Mouse (Mus musculus) testis, adult 2 months (tissue): ENCODE results near the gene Gm42420. TPM values are rescaled to one million over a fixed set of nuclear protein-coding genes. Genes with fewer than 3 reads are reported as not detected.

ENCODE experiments used
- H3K27ac ChIP-seq: fragments of 200-500 bp; 2 replicates; pipeline ENCODE4 v1.5.1; 2012; ENCODE audit warnings: low read depth, low read length; ENCODE audit not compliant: control insufficient read depth, insufficient read depth
- H3K27me3 ChIP-seq: fragments of 200-500 bp; 2 replicates; pipeline ENCODE4 v1.6.1; 2012; ENCODE audit warnings: mild to moderate bottlenecking, low read length, moderate library complexity; ENCODE audit not compliant: control insufficient read depth, insufficient read depth
- H3K36me3 ChIP-seq: fragments of 200-500 bp; 2 replicates; pipeline ENCODE4 v1.6.1; 2012; ENCODE audit warnings: mild to moderate bottlenecking, low read length; ENCODE audit not compliant: control insufficient read depth, insufficient read depth
- H3K4me1 ChIP-seq: fragments of 200-500 bp; 2 replicates; pipeline ENCODE4 v1.6.1; 2012; ENCODE audit warnings: low read length; ENCODE audit not compliant: control insufficient read depth, insufficient read depth
- H3K4me3 ChIP-seq: fragments of 200-500 bp; 2 replicates; pipeline ENCODE4 v1.5.1; 2012; ENCODE audit warnings: low read depth, mild to moderate bottlenecking, low read length, moderate library complexity, mixed read lengths; ENCODE audit not compliant: control insufficient read depth
- CTCF ChIP-seq: fragments of 200-500 bp; IDR thresholded peaks from 2 replicates; pipeline ENCODE4 v1.5.1; 2012; ENCODE audit warnings: low read depth, mild to moderate bottlenecking, inconsistent platforms, low read length, moderate library complexity; ENCODE audit not compliant: control insufficient read depth, insufficient read depth, insufficient replicate concordance
- POLR2A ChIP-seq: fragments of 200-500 bp; IDR thresholded peaks from 2 replicates; pipeline ENCODE4 v1.6.1; 2012; ENCODE audit warnings: low read depth, mild to moderate bottlenecking, inconsistent platforms, low read length, moderate library complexity; ENCODE audit not compliant: control insufficient read depth
- polyA plus RNA-seq: library from polyadenylated mRNA; depleted of rRNA; stranded (reverse); fragments of >200 nt; gene quantifications from 2 replicates; pipeline ENCODE4 v1.2.3, GENCODE M21; 2012

Gene Gm42420
- polyA plus RNA-seq, 1 experiment: 1.0 TPM

DNA sequence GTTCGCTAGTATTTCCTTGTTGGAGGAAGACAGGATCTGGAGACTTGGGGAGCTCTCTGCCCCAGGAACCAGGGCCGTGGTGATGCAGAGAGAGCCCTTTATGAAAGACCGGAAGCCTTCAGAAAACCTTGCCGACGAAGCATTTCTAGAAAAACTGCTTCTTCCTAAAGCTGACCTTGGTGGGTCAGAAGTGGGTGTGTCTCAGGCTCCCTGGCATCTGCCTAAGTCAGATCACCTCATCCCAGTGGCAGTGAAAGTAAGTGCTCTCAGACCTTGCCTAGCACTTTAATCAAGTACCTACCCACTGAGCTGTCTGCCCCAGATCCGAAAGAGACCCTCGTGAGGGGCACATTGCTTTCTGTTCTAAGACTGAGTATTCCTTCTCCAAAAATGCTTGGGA lies 10.6 kb upstream of the Gm42420 start:
- Histone ChIP-seq H3K4me3 (no peak overlapping the region; the same call in 1 of the 2 replicates), H3K36me3 (no peaks in the 10 kb centered on the region), H3K27ac (no peak overlapping the region), H3K4me1 (peaks cover 11% of the 10 kb centered on the region), H3K27me3 (no peaks in the 10 kb centered on the region)
- no peak for TF ChIP-seq POLR2A
- TF ChIP-seq CTCF: no peak

DNA sequence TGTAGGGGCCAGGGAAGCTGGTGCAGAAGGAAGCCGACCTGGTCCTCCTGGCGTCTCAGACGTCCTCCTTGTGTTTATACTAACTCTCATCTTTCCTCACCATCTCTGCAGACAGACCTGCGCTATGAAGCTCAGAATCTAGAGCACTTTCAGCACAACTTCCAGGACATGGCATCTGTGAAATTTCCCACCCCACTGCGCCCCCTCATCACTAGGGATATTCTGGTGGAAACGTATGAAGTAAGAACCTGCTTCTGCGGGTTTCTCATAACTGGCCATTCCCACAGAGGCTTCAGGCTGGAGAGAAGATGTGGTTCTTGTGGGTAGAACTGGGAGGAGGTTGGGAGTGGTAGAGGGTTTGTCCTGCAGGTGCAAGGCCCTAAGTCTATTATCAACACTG lies 6.0 kb upstream of the Gm42420 start:
- Histone ChIP-seq H3K4me1 (peaks cover 5% of the 10 kb centered on the region), H3K36me3 (no peaks in the 10 kb centered on the region), H3K4me3 (no peak overlapping the region), H3K27me3 (no peaks in the 10 kb centered on the region), H3K27ac (no peak overlapping the region)
- no peak for TF ChIP-seq CTCF
- no peak for TF ChIP-seq POLR2A

- Histone ChIP-seq H3K27me3 (no peaks in the 10 kb centered on the region), H3K27ac (no peak overlapping the region), H3K36me3 (no peaks in the 10 kb centered on the region; the same call in 1 of the 2 replicates), H3K4me1 (no peaks in the 10 kb centered on the region; the same call in 1 of the 2 replicates), H3K4me3 (no peak overlapping the region)
- no peak for TF ChIP-seq CTCF
- TF ChIP-seq POLR2A: no peak
Measured at GRCm38 (mm10) chr6:39580558-39580957, 5.0 kb upstream of the Gm42420 start.

DNA sequence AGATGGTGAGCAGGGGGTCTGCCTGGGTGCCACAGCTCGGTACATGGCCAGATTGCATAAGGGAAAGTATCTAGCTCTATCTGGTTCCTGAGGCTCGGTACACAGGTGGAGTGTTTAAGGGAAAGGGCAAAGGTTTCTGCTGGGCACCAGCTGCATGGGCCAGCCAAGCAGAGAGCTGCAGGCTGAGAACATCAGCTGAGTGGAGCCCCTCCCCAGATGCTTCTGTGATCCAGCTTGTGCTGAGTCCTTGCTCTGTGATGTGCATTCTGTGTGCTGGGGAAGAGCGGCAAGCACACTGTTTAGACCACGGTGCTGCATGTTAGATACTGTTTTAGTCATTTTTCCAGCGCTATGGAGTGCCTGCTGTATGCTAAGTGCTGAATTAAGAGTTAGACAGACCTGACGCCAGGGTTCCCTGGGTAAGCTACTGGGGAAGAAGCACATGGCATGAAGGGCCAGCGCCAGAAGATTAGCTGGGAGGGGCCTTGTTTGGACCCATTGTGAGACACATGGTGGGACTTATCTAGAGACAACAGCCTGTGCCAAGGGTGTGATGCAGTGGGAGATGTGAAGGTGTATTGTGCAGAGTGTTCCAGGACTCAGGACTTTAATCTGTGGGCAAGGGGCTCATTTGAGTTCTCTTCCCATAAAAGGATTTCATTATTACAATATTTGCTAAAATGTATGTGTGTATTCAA lies 4.3 kb upstream of the Gm42420 start:
- no peaks in the 10 kb centered on the region for H3K27me3 ChIP-seq
- TF ChIP-seq POLR2A: no peak
- no peak for TF ChIP-seq CTCF
- H3K4me3 ChIP-seq: no peak overlapping the region
- H3K4me1 ChIP-seq: no peaks in the 10 kb centered on the region; the same call in 1 of the 2 replicates
- H3K27ac ChIP-seq: no peak overlapping the region
- no peaks in the 10 kb centered on the region; the same call in 1 of the 2 replicates for H3K36me3 ChIP-seq

- Histone ChIP-seq H3K27ac (no peak overlapping the region), H3K27me3 (no peaks in the 10 kb centered on the region), H3K4me3 (peak overlapping the region; percentile 94; the same call in 1 of the 2 replicates), H3K4me1 (peaks cover 2% of the 10 kb centered on the region; the same call in 1 of the 2 replicates), H3K36me3 (no peaks in the 10 kb centered on the region)
- TF ChIP-seq CTCF (no peak), POLR2A (no peak)
Measured at GRCm38 (mm10) chr6:39591481-39591880, 5.9 kb downstream of the Gm42420 start.

DNA sequence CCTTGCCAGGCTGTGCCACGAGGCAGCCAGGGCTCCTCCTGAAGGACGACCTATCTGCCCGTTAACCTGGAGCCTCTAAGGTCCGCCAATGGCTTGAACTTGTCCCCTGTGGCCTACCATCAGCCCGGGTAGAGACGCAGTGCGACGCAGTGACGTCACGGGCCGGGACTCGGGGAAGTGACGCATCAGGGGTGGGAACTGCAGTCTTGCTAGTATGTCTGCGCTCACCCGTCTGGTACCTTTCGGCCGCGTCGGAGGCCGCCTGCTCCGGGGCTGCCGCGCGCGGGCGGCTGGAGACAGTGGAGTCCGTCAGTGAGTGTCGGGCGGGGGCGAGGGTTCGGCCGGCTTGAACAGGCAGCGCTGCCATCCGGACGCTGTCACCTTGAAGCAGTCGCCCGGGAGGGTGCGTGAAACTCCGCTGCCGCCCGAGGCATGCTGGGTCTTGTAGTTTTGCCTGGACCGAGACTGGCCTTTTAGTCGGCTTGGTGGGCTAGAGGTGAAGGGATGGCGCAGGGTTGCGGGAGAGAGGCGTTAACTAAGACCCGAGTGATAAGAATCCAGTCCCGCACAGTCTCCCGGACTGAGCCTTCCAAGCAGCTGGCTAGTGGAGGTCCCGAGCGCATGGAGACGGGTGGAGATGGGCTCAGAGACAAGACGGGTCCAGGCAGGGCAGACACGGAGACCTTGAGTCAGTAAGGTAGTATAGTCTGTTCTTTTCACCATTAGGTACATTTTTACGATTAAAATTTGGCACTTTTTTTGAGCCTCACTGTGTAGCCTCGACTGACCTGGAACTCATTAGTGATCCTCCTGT lies 7.1 kb downstream of the Gm42420 start, which contains the start of gene Ndufb2:
Ndufb2 (plus strand) TSS at position 174 of the 814 bp plus-strand sequence.
- H3K4me3 ChIP-seq: peak within 1 kb of the TSS; percentile 94
- H3K36me3 ChIP-seq: peaks cover 1% of the 10 kb centered on the region; the same call in 1 of the 2 replicates
- no peaks in the 10 kb centered on the region for H3K27me3 ChIP-seq
- H3K4me1 ChIP-seq: peaks cover 2% of the 10 kb centered on the region; the same call in 1 of the 2 replicates
- H3K27ac ChIP-seq: peak within 1 kb of the TSS; percentile 94
- TF ChIP-seq CTCF (no peak), POLR2A (peak; percentile 83; the same call in 1 of the 2 replicates)

GRCm38 (mm10) chr6:39600851-39601250 lies 15.3 kb downstream of the Gm42420 start:
- no peaks in the 10 kb centered on the region for H3K4me1 ChIP-seq
- TF ChIP-seq POLR2A (no peak), CTCF (no peak)
- H3K36me3 ChIP-seq: peaks cover 2% of the 10 kb centered on the region; the same call in 1 of the 2 replicates

More at GRCm38 (mm10) chr6:39600851-39601250, 15.3 kb downstream of the Gm42420 start:
- Histone ChIP-seq H3K4me3 (no peak overlapping the region), H3K27me3 (no peaks in the 10 kb centered on the region), H3K27ac (no peak overlapping the region)
